Mouse (Mus musculus) midbrain, embryonic 10.5 days (tissue): ENCODE data around the gene Ctdsp1. TPM values are rescaled to one million over a fixed set of nuclear protein-coding genes. Genes with fewer than 3 reads are reported as not detected.

Experiments
- DNase-seq: peaks from one replicate; pipeline ENCODE4 v3.0.0-alpha.2; 2017; ENCODE audit warnings: low spot score
- H3K27ac ChIP-seq: fragments of 300-500 bp; sonication (generic); replicated peaks from 2 replicates; pipeline ENCODE4 v1.5.1; 2016; ENCODE audit warnings: mild to moderate bottlenecking
- H3K27me3 ChIP-seq: fragments of 300-500 bp; sonication (generic); 2 replicates; pipeline ENCODE4 v1.6.1; 2016; ENCODE audit warnings: low read depth, mild to moderate bottlenecking; ENCODE audit not compliant: poor library complexity, severe bottlenecking
- H3K36me3 ChIP-seq: fragments of 300-500 bp; sonication (generic); 2 replicates; pipeline ENCODE4 v1.6.1; 2016; ENCODE audit warnings: mild to moderate bottlenecking, moderate library complexity
- H3K4me1 ChIP-seq: fragments of 300-500 bp; sonication (generic); 2 replicates; pipeline ENCODE4 v1.6.1; 2016
- H3K4me3 ChIP-seq: fragments of 300-500 bp; sonication (generic); 2 replicates; pipeline ENCODE4 v1.5.1; 2016; ENCODE audit warnings: mild to moderate bottlenecking, moderate library complexity
- H3K9me3 ChIP-seq: fragments of 300-500 bp; sonication (generic); replicated peaks from 2 replicates; pipeline ENCODE4 v1.6.1; 2016; ENCODE audit warnings: mild to moderate bottlenecking
- WGBS: fragments of 180-500 bp; shearing (Covaris S2); methylation state at CpG from one replicate; pipeline ENCODE4 v1.1.7; 2016; 5-methylcytosine and 5-hydroxymethylcytosine counted together
- polyA plus RNA-seq: library from polyadenylated mRNA; unstranded; fragments of >200 nt; fragmentation: Nextera tagmentation; extraction: Ambion mirVana; gene quantifications from 2 replicates; pipeline ENCODE4 v1.2.1, GENCODE M21; 2016

Gene Ctdsp1
- polyA plus RNA-seq, 1 experiment from 2014 or later, result 34.4 TPM

DNA sequence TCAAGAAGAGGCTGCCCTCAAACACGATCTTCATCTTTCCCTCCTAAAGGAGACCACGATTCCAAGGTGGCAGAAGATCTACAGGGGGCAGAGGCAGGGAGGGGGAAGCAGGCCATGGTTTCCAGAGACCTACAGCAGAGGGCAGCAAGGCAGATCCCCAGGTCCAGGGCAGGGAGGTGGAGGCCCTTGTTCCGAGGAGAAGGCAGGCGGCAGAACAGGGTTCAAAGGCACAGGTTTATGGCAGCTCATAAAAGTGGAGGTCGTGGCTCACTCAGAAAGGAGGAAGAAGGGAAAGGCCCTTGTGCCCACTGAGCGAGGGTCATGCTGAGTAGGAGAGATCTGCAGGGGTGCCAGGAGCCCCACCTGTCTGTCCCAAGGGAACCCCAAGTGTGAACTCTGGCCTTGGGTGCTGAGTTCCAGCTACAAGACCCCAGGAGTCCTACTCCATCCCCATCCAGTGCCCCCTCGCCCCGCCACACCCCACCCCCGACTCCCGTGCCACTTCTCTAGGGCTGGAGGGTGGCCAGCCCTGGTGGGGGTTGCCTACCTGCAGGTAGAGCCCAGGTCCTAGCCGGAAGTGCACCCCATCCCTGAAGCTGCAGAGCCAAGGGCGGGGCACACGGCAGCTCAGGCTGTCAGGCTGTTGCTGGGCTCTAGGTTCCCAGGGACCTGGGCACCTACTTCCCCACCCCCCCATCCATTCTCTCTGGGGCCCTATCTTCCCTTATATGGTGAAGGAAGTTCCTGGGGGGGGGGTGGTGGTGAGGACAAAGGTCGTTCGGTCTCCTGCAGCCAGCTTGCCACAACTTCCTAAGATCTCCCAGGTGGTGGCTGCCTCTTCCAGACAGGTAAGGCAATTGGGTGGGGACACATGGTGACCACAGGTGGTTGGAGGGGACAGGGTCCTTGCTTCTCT is 17.5 kb downstream of the Ctdsp1 start, which contains the start of gene Vil1:
Vil1 (plus strand) TSS at position 788 of the 916 bp plus-strand sequence.
- DNase-seq, result no peak
- H3K4me3 ChIP-seq, result no peak within 1 kb of the TSS
- no peaks in the 10 kb centered on the region for H3K27me3 ChIP-seq
- H3K27ac ChIP-seq, result peak within 1 kb of the TSS; percentile 55; the same call in 1 of the 2 replicates
- 62% methylated on average over 15 of the region's 15 CpGs for WGBS
- no peaks in the 10 kb centered on the region for H3K36me3 ChIP-seq
- peaks cover 3% of the 10 kb centered on the region; the same call in 1 of the 2 replicates for H3K4me1 ChIP-seq
- no peaks in the 10 kb centered on the region for H3K9me3 ChIP-seq

DNA sequence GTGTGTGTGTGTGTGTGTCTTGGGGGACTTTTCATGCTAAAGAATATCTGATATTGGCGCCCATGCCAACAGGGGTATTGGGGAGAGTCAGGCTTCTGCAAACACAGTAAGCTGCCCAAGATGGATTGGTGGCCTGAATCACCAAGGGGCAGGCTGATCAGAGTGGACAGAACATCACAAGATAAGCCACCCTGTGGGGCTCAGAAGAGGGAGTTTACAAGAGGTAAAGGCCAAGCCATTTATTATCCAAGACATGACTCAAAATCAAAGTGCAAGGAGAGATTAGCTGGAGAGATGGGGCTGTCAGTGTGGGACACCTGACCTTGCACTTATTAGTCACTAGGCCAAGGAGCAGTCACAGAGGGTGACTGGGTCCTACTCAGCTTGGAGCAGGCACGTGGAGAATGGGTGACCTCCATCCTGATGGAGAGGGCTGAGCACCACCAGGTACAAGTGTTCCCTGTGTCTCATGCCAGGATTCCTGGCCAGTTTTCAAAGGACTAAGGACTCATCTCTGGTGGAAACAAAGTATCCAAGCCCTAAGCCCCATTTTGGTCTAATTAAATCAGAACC is 20.5 kb downstream of the Ctdsp1 start:
- Histone ChIP-seq H3K27me3 (no peaks in the 10 kb centered on the region), H3K27ac (no peak overlapping the region), H3K9me3 (no peaks in the 10 kb centered on the region), H3K36me3 (no peaks in the 10 kb centered on the region), H3K4me1 (peaks cover 15% of the 10 kb centered on the region; the same call in 1 of the 2 replicates), H3K4me3 (no peak overlapping the region)
- 55% methylated on average over 2 of the region's 2 CpGs for WGBS
- DNase-seq, result no peak

DNA sequence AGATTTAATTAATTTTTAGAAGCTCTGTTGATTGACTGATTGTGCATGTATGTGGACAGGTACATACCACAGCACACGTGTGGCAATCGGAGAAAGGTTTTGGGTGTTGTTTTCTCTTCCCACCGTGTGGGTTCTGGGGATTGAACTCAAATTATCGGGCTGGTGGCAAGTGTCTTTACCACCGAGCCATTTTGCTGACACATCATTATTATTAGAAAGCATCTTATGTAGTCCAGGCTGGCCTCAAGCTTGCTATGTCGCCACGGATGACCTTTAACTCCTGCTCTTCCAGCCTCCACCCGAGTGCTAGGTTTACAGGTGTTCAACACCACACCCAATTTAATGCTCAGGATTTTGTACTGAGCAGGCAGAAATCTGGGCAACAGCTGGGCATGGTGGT is 21.4 kb downstream of the Ctdsp1 start:
- 86% methylated on average over 8 of the region's 8 CpGs for WGBS
- H3K4me3 ChIP-seq, result no peak overlapping the region
- H3K4me1 ChIP-seq, result peaks cover 15% of the 10 kb centered on the region; the same call in 1 of the 2 replicates
- H3K27me3 ChIP-seq, result no peaks in the 10 kb centered on the region
- H3K9me3 ChIP-seq, result no peaks in the 10 kb centered on the region
- no peaks in the 10 kb centered on the region for H3K36me3 ChIP-seq
- H3K27ac ChIP-seq, result no peak overlapping the region
- no peak for DNase-seq

DNA sequence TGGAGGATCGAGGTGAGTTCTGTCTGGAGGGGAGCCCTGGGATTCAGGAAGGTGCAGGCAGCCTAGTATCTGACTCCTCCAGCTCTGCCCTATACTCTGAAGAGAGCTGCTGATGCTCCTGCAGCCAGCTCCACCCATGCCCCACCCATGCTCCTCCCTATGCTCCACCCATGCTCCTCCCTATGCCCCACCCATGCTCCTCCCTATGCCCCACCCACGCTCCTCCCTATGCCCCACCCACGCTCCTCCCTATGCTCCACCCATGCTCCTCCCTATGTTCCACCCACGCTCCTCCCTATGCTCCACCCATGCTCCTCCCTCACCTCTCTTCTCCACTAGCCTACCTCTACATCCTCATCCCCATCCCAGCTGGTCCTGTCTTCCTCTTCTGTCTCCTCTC is 23.8 kb downstream of the Ctdsp1 start:
- Histone ChIP-seq H3K27ac (no peak overlapping the region), H3K4me3 (no peak overlapping the region), H3K27me3 (no peaks in the 10 kb centered on the region), H3K9me3 (no peaks in the 10 kb centered on the region), H3K36me3 (no peaks in the 10 kb centered on the region), H3K4me1 (peaks cover 12% of the 10 kb centered on the region; the same call in 1 of the 2 replicates)
- peak; percentile 42 for DNase-seq
- WGBS, result 47% methylated on average over 4 of the region's 4 CpGs

DNA sequence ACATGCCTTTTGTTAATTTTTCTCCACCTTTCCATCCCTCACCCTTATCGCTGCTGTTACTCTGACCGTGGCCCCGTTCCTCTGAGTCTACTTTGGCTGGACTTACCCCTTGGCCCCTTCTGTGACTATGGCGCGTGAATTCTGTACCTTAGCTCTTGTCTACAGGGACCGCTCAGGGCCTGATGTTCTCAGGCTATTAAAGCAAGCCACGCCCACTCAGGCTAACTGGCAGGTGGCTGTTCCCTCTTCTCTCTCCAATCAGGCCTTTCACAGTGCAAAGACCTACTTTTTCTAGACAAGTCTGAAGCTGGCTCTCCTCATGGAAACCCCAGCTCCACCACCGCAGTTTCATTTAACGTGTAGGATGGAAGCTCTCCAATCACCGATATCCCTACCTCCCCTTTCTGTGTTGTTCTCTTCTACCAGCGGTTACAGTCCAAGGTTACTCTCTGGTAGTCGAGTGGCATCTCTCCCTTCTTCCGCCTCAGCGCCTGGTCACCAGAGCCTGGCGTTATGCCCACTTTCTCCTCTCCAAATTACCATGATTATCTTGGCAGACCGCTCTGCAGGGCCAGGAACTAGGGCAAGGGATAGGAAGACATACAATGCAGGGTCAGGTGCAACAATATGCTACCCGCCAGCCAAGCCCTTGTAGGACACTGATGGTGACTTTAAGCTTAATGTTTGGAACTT is 27.6 kb downstream of the Ctdsp1 start:
- Histone ChIP-seq H3K4me3 (no peak overlapping the region), H3K36me3 (no peaks in the 10 kb centered on the region), H3K9me3 (no peaks in the 10 kb centered on the region), H3K27me3 (no peaks in the 10 kb centered on the region), H3K4me1 (peaks cover 22% of the 10 kb centered on the region), H3K27ac (no peak overlapping the region)
- DNase-seq, result no peak
- 83% methylated on average over 17 of the region's 17 CpGs for WGBS

DNA sequence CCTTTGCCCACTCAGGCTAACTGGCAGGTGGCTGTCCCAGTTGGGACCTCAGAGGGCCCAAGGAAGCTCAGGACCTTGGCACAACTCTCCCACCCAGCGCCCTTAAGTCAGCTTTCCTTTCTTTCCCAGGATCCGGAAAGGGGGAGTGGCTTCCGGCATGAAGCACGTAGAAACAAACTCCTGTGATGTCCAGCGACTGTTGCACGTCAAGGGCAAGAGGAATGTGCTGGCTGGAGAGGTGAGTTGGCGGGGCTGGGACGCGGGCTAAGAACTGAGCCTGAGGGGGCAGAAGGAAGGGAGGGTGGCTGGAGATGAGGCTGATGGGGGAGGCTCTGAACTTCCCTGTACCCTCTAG is 28.1 kb downstream of the Ctdsp1 start:
- Histone ChIP-seq H3K36me3 (no peaks in the 10 kb centered on the region), H3K4me1 (peaks cover 22% of the 10 kb centered on the region), H3K27ac (no peak overlapping the region), H3K4me3 (no peak overlapping the region), H3K9me3 (no peaks in the 10 kb centered on the region), H3K27me3 (no peaks in the 10 kb centered on the region)
- DNase-seq, result no peak
- 77% methylated on average over 9 of the region's 9 CpGs for WGBS

DNA sequence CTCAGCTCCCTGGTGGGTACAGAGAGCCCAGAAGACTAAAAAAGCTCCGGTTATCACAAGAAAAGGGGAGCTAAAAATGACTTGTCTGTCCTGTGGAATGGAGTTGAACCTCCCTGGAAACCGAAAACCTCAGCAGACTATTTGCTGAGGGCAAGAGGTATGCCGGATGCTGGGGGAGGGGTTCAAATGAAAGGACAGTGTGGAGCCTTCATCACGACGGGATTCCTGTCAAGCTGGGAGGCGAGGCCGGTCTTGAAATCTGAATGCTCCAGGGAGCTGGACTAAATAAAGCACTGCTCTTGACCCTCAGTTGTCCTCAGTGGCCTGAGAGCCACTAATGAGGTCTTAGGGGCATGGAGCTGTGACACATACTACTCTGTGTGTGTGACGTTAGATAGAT is 31.8 kb downstream of the Ctdsp1 start:
- Histone ChIP-seq H3K36me3 (no peaks in the 10 kb centered on the region), H3K4me3 (no peak overlapping the region), H3K27me3 (no peaks in the 10 kb centered on the region), H3K4me1 (peaks cover 10% of the 10 kb centered on the region), H3K9me3 (no peaks in the 10 kb centered on the region), H3K27ac (no peak overlapping the region)
- WGBS, result 44% methylated on average over 8 of the region's 8 CpGs
- DNase-seq, result no peak

DNA sequence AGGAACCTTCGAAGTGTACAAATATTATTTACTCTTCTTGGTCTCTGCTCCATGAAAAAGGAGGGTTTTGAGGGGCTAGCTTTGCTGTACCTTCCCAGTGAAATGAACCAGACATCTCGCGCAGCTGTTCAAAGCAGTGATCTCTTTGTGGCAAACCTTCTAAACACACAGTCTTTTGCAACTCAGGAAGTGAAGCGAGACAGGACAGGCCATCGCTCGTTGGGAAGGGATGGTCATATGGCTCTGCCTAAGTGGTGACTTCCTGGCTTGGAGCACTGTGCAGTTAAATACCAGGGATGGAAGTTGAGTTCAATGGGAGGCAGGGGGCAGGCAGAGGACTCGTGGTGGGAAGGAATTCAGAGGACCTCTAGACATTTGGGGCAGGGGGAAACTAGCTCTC is 34.5 kb downstream of the Ctdsp1 start:
- no peaks in the 10 kb centered on the region for H3K36me3 ChIP-seq
- no peak overlapping the region for H3K4me3 ChIP-seq
- H3K27ac ChIP-seq, result no peak overlapping the region
- H3K4me1 ChIP-seq, result peaks cover 16% of the 10 kb centered on the region
- 79% methylated on average over 7 of the region's 7 CpGs for WGBS
- no peak for DNase-seq
- no peaks in the 10 kb centered on the region for H3K27me3 ChIP-seq
- no peaks in the 10 kb centered on the region for H3K9me3 ChIP-seq

DNA sequence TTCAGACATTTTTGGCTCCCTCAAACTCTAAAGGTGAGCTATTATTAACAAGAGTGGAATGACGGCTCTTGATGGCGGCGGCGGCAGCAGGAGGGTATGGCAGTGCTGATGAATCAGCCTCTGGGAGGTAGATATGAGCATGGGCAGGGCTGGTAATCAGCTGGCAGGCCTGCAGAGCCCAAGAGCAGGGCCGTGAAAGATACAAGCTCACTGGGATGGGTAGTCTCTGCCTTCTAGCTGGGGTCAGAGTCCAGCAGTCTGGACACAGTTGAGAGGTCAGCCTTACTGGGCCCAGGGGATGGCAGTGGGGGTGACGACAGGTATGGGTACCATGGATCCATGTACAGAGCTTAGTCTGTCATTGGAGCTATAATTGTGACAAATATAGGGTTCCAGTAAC is 41.9 kb downstream of the Ctdsp1 start:
- Histone ChIP-seq H3K4me1 (peaks cover 6% of the 10 kb centered on the region), H3K36me3 (peaks cover 51% of the 10 kb centered on the region), H3K27me3 (no peaks in the 10 kb centered on the region), H3K27ac (no peak overlapping the region), H3K4me3 (no peak overlapping the region), H3K9me3 (no peaks in the 10 kb centered on the region)
- 90% methylated on average over 6 of the region's 6 CpGs for WGBS
- DNase-seq, result no peak

DNA sequence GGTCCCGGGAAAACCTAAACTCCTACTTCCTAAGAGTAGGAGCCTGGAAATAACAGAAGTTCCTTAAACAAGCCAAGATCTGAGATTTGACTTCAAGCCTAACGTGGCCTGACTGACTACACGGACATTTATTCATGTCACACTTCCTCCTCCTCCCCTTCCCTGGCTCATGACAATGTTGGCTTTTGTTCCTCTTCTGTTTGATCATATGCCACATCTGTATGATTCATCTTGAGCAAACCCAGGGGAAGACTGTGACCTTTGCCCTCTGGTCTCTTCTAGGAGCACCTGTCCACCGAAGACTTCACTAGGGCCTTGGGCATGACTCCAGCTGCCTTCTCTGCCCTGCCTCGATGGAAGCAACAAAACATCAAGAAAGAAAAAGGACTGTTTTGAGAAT is 43.3 kb downstream of the Ctdsp1 start:
- 87% methylated on average over 5 of the region's 5 CpGs for WGBS
- H3K4me1 ChIP-seq, result 0 out of 2 replicates have a peak, but pooled peaks cover under 1% of the 10 kb centered on the region
- H3K27me3 ChIP-seq, result no peaks in the 10 kb centered on the region
- H3K9me3 ChIP-seq, result no peaks in the 10 kb centered on the region
- no peak for DNase-seq
- no peak overlapping the region for H3K27ac ChIP-seq
- H3K36me3 ChIP-seq, result peaks cover 65% of the 10 kb centered on the region
- H3K4me3 ChIP-seq, result no peak overlapping the region

DNA sequence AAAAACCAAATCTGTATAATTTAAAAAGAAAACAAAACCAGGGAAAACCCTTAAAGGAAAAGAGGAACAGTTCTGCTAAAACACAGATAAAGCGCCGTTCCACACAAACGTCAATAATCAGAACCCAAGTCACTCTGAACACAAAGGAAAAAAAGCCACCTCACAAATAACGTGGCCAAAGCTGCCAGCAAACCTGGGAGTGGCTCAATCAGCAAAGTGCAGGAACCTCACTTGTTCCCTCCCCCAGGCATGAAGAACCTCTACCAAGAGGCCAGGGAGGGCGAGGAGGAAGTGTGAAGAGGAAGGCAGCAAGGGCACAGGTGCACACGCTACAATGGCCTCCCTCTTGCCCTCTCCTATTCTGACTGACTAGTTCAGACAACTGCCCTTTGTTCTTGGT is 44.3 kb downstream of the Ctdsp1 start:
- Histone ChIP-seq H3K4me1 (no peaks in the 10 kb centered on the region), H3K27ac (no peak overlapping the region), H3K9me3 (no peaks in the 10 kb centered on the region), H3K27me3 (no peaks in the 10 kb centered on the region), H3K36me3 (peaks cover 74% of the 10 kb centered on the region), H3K4me3 (no peak overlapping the region)
- 91% methylated on average over 6 of the region's 6 CpGs for WGBS
- DNase-seq, result no peak

DNA sequence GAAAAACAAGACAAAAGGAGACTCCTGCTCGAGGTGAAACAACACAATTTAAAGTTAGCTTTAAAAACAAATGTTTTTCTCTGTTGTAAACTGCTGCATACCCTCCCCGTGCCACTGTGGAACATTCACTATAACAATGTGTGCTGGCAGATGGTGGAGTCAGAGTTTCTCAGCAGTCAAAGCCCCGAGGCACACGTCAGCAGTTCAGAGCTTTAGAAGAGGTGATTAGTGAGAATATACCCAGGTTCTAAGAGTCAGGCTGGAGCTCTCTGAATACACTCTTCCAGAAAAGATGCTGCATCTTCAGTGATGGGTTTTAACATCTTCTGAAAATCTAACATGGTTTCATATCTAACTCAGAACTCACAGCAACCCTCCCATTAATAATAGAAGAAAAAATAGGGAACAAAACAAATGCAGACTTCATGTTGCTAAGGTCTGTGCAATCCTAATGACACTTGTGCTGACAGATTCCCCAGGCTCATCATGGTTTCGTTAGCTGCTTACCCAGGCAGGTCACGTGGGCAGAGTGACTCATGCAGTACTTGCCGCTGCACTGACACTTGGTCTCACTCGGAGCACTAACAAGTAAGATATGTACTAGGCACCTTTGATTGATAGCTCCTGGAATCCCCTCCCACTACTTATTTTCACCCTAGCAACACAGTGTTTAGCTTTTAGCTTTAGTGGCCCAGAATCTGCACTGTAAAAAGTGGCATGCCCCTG is 46.6 kb downstream of the Ctdsp1 start:
- Histone ChIP-seq H3K36me3 (peaks cover 97% of the 10 kb centered on the region), H3K4me3 (no peak overlapping the region), H3K4me1 (no peaks in the 10 kb centered on the region), H3K9me3 (no peaks in the 10 kb centered on the region), H3K27me3 (no peaks in the 10 kb centered on the region), H3K27ac (no peak overlapping the region)
- 88% methylated on average over 8 of the region's 8 CpGs for WGBS
- DNase-seq, result no peak
